Mouse (Mus musculus): ENCODE results near the gene Itih5.
A peak's percentile ranks its signal among the peaks of the same experiment; 100 is the strongest.

The Itih5 gene

GRCm38 (mm10) chr2:10153201-10154075 is at the start of gene Itih5:
Itih5 (plus strand) TSS chr2:10153571.
- peak; percentile 90 for DNase-seq (ENCODE audit: low read depth, low spot score)

GRCm38 (mm10) chr2:10108535-10109189 is 44.7 kb upstream of the Itih5 start:
- DNase-seq (ENCODE audit: low read depth, low spot score), result no peak

GRCm38 (mm10) chr2:10118751-10119150 is 34.6 kb upstream of the Itih5 start:
- no peak for DNase-seq (ENCODE audit: low read depth, low spot score)

- no peak for DNase-seq (ENCODE audit: low read depth, low spot score)
Measured at GRCm38 (mm10) chr2:10119276-10119675, 34.1 kb upstream of the Itih5 start.

GRCm38 (mm10) chr2:10121826-10122225 is 31.5 kb upstream of the Itih5 start:
- DNase-seq (ENCODE audit: low read depth, low spot score), result no peak

GRCm38 (mm10) chr2:10126122-10126521 is 27.2 kb upstream of the Itih5 start:
- no peak for DNase-seq (ENCODE audit: low read depth, low spot score)

GRCm38 (mm10) chr2:10127471-10127870 is 25.9 kb upstream of the Itih5 start:
- no peak for DNase-seq (ENCODE audit: low read depth, low spot score)

GRCm38 (mm10) chr2:10128571-10128970 is 24.8 kb upstream of the Itih5 start:
- no peak for DNase-seq (ENCODE audit: low read depth, low spot score)

- DNase-seq (ENCODE audit: low read depth, low spot score), result no peak
Measured at GRCm38 (mm10) chr2:10130341-10130990, 22.9 kb upstream of the Itih5 start.

- no peak for DNase-seq (ENCODE audit: low read depth, low spot score)
Measured at GRCm38 (mm10) chr2:10131296-10131695, 22.1 kb upstream of the Itih5 start, which contains the start of gene Itih2. Itih2 (minus strand) TSS chr2:10131396.

GRCm38 (mm10) chr2:10132128-10132527 is 21.2 kb upstream of the Itih5 start:
- no peak for DNase-seq (ENCODE audit: low read depth, low spot score)

GRCm38 (mm10) chr2:10133941-10134340 is 19.4 kb upstream of the Itih5 start:
- no peak for DNase-seq (ENCODE audit: low read depth, low spot score)

GRCm38 (mm10) chr2:10137320-10137719 is 16.1 kb upstream of the Itih5 start:
- DNase-seq (ENCODE audit: low read depth, low spot score), result no peak

- no peak for DNase-seq (ENCODE audit: low read depth, low spot score)
Measured at GRCm38 (mm10) chr2:10140456-10140855, 12.9 kb upstream of the Itih5 start.

GRCm38 (mm10) chr2:10142472-10143454 is 10.6 kb upstream of the Itih5 start:
- peak; percentile 91 for DNase-seq (ENCODE audit: low read depth, low spot score)

- DNase-seq (ENCODE audit: low read depth, low spot score), result no peak
Measured at GRCm38 (mm10) chr2:10145514-10145913, 7.9 kb upstream of the Itih5 start.

GRCm38 (mm10) chr2:10147176-10147575 is 6.2 kb upstream of the Itih5 start:
- DNase-seq (ENCODE audit: low read depth, low spot score), result no peak

- DNase-seq (ENCODE audit: low read depth, low spot score), result no peak
Measured at GRCm38 (mm10) chr2:10152590-10152989, 781 bp upstream of the Itih5 start.

GRCm38 (mm10) chr2:10157184-10157583 is 3.8 kb downstream of the Itih5 start:
- no peak for DNase-seq (ENCODE audit: low read depth, low spot score)

GRCm38 (mm10) chr2:10162011-10162410 is 8.6 kb downstream of the Itih5 start:
- DNase-seq (ENCODE audit: low read depth, low spot score), result no peak

- DNase-seq (ENCODE audit: low read depth, low spot score), result no peak
Measured at GRCm38 (mm10) chr2:10166635-10167034, 13.3 kb downstream of the Itih5 start.

All from ZHBTc4 (cell line).